Mouse (Mus musculus) heart, embryonic 15.5 days (tissue): Measurements from ENCODE around the gene Cers5. TPM values are rescaled to one million over a fixed set of nuclear protein-coding genes. Genes with fewer than 3 reads are reported as not detected.
"Not testable (repeated sequence)": the region's sequence is repeated elsewhere in the genome, so short reads cannot be mapped to it uniquely, and the experiment has no call there.

Source experiments
- ATAC-seq: fragments of 200-750 bp; cut with Nextera tagmentation; replicated peaks from 2 replicates; pipeline ENCODE4 v1.8.0; 2017; ENCODE audit warnings: low read depth, moderate TSS enrichment; ENCODE audit not compliant: insufficient number of reproducible peaks, insufficient read depth, low FRiP score
- H3K27ac ChIP-seq: fragments of 300-500 bp; sonication (generic); 2 replicates; pipeline ENCODE4 v1.5.1; 2015; ENCODE audit warnings: mild to moderate bottlenecking, inconsistent platforms
- H3K27me3 ChIP-seq: fragments of 300-500 bp; sonication (generic); 2 replicates; pipeline ENCODE4 v1.6.1; 2015; ENCODE audit warnings: inconsistent platforms
- H3K36me3 ChIP-seq: fragments of 300-500 bp; sonication (generic); 2 replicates; pipeline ENCODE4 v1.6.1; 2015; ENCODE audit warnings: mild to moderate bottlenecking, inconsistent platforms
- H3K4me1 ChIP-seq: fragments of 300-500 bp; sonication (generic); replicated peaks from 2 replicates; pipeline ENCODE4 v1.6.1; 2015; ENCODE audit warnings: inconsistent platforms
- H3K4me2 ChIP-seq: fragments of 300-500 bp; sonication (generic); 2 replicates; pipeline ENCODE4 v1.6.1; 2015; ENCODE audit warnings: inconsistent platforms, mild to moderate bottlenecking, moderate library complexity
- H3K4me3 ChIP-seq: fragments of 300-500 bp; sonication (generic); 2 replicates; pipeline ENCODE4 v1.5.1; 2015; ENCODE audit warnings: mild to moderate bottlenecking, inconsistent platforms
- H3K9ac ChIP-seq: fragments of 300-500 bp; sonication (generic); 2 replicates; pipeline ENCODE4 v1.6.1; 2015; ENCODE audit warnings: mild to moderate bottlenecking, inconsistent platforms
- H3K9me3 ChIP-seq: fragments of 300-500 bp; sonication (generic); replicated peaks from 2 replicates; pipeline ENCODE4 v1.6.1; 2016; ENCODE audit warnings: inconsistent platforms
- WGBS: fragments of 180-500 bp; shearing (Covaris S2); methylation state at CpG from one replicate; pipeline ENCODE4 v1.1.7; 2015; ENCODE audit warnings: mixed read lengths; 5-methylcytosine and 5-hydroxymethylcytosine counted together
- polyA plus RNA-seq: library from polyadenylated mRNA; unstranded; fragments of >200 nt; fragmentation: Nextera tagmentation; extraction: Ambion mirVana; gene quantifications from 2 replicates; pipeline ENCODE4 v1.2.1, GENCODE M21; 2015

Gene Cers5
- polyA plus RNA-seq, 1 experiment from 2014 or later = 47.6 TPM

- Histone ChIP-seq H3K9me3 (no peaks in the 10 kb centered on the region), H3K4me3 (peak overlapping the region; percentile 32), H3K9ac (peak overlapping the region; percentile 44), H3K4me2 (peak overlapping the region; percentile 77), H3K36me3 (peaks cover 35% of the 10 kb centered on the region), H3K27me3 (no peaks in the 10 kb centered on the region; the same call in none of the 2 replicates), H3K4me1 (peaks cover 48% of the 10 kb centered on the region), H3K27ac (peak overlapping the region; percentile 100)
- no peak for ATAC-seq
- 36% methylated on average over 23 of the region's 23 CpGs for WGBS
These were observed 68.5 kb downstream of the Cers5 start for GRCm38 (mm10) chr15:99704041-99704681.

- H3K4me1 ChIP-seq = peaks cover 52% of the 10 kb centered on the region
- no peak for ATAC-seq
- H3K9me3 ChIP-seq = no peaks in the 10 kb centered on the region
- peak overlapping the region; percentile 77 for H3K4me2 ChIP-seq
- peaks cover 1% of the 10 kb centered on the region for H3K27me3 ChIP-seq
- H3K27ac ChIP-seq = peak overlapping the region; percentile 100
- peak overlapping the region; percentile 32; the same call in 1 of the 2 replicates for H3K4me3 ChIP-seq
- 58% methylated on average over 5 of the region's 5 CpGs for WGBS
- H3K36me3 ChIP-seq = peaks cover 30% of the 10 kb centered on the region
- H3K9ac ChIP-seq = peak overlapping the region; percentile 44; the same call in 1 of the 2 replicates
These were observed 69.0 kb downstream of the Cers5 start for GRCm38 (mm10) chr15:99703676-99704040.

GRCm38 (mm10) chr15:99703104-99703503, 69.6 kb downstream of the Cers5 start:
- Histone ChIP-seq H3K4me1 (peaks cover 53% of the 10 kb centered on the region), H3K9me3 (no peaks in the 10 kb centered on the region), H3K36me3 (peaks cover 25% of the 10 kb centered on the region), H3K4me2 (peak overlapping the region; percentile 77), H3K27ac (peak overlapping the region; percentile 100), H3K27me3 (peaks cover 7% of the 10 kb centered on the region), H3K4me3 (peak overlapping the region; percentile 97), H3K9ac (peak overlapping the region; percentile 99)
- 69% methylated on average over 9 of the region's 9 CpGs for WGBS
- ATAC-seq = no peak

- H3K4me1 ChIP-seq = peaks cover 53% of the 10 kb centered on the region
These were observed 70.4 kb downstream of the Cers5 start, which contains the start of gene Smarcd1 for GRCm38 (mm10) chr15:99701999-99702900. Gene Smarcd1 (plus strand): TSS chr15:99702129.

GRCm38 (mm10) chr15:99701640-99701998, 71.1 kb downstream of the Cers5 start:
- Histone ChIP-seq H3K4me3 (peak overlapping the region; percentile 97), H3K9ac (peak overlapping the region; percentile 99; the same call in 1 of the 2 replicates), H3K27ac (peak overlapping the region; percentile 100), H3K4me2 (peak overlapping the region; percentile 77), H3K4me1 (peaks cover 53% of the 10 kb centered on the region), H3K27me3 (peaks cover 17% of the 10 kb centered on the region)
- WGBS = 40% methylated on average over 16 of the region's 16 CpGs
- not testable (repeated sequence) for H3K36me3 ChIP-seq, ATAC-seq, H3K9me3 ChIP-seq

More at GRCm38 (mm10) chr15:99701999-99702900, 70.4 kb downstream of the Cers5 start, which contains the start of gene Smarcd1:
- Histone ChIP-seq H3K9me3 (no peaks in the 10 kb centered on the region), H3K36me3 (peaks cover 16% of the 10 kb centered on the region), H3K4me3 (peak within 1 kb of the TSS; percentile 97), H3K27ac (peak within 1 kb of the TSS; percentile 100), H3K27me3 (peaks cover 12% of the 10 kb centered on the region), H3K4me2 (peak within 1 kb of the TSS; percentile 77), H3K9ac (peak within 1 kb of the TSS; percentile 99)
- under 1% methylated on average over 71 of the region's 71 CpGs for WGBS
- ATAC-seq = peak; percentile 92

- Histone ChIP-seq H3K9ac (no peak overlapping the region), H3K27me3 (peaks cover 20% of the 10 kb centered on the region)
These were observed 72.2 kb downstream of the Cers5 start for GRCm38 (mm10) chr15:99700219-99701106.

GRCm38 (mm10) chr15:99699715-99700114, 73.0 kb downstream of the Cers5 start:
- Histone ChIP-seq H3K9me3 (no peaks in the 10 kb centered on the region), H3K4me1 (peaks cover 46% of the 10 kb centered on the region), H3K36me3 (no peaks in the 10 kb centered on the region), H3K4me3 (no peak overlapping the region), H3K27ac (no peak overlapping the region), H3K4me2 (no peak overlapping the region), H3K27me3 (peaks cover 20% of the 10 kb centered on the region), H3K9ac (no peak overlapping the region)
- WGBS = 85% methylated on average over 10 of the region's 10 CpGs
- ATAC-seq = no peak

More at GRCm38 (mm10) chr15:99700219-99701106, 72.2 kb downstream of the Cers5 start:
- 82% methylated on average over 18 of the region's 18 CpGs for WGBS
- no peak overlapping the region for H3K27ac ChIP-seq
- peaks cover under 1% of the 10 kb centered on the region; the same call in 1 of the 2 replicates for H3K36me3 ChIP-seq
- peaks cover 46% of the 10 kb centered on the region for H3K4me1 ChIP-seq
- no peaks in the 10 kb centered on the region for H3K9me3 ChIP-seq
- no peak for ATAC-seq
- no peak overlapping the region for H3K4me3 ChIP-seq
- no peak overlapping the region for H3K4me2 ChIP-seq

GRCm38 (mm10) chr15:99698533-99699085, 74.1 kb downstream of the Cers5 start:
- peaks cover 35% of the 10 kb centered on the region for H3K4me1 ChIP-seq
- H3K27me3 ChIP-seq = peaks cover 20% of the 10 kb centered on the region
- ATAC-seq = no peak
- H3K36me3 ChIP-seq = no peaks in the 10 kb centered on the region
- WGBS = 31% methylated on average over 20 of the region's 20 CpGs
- no peak overlapping the region for H3K4me2 ChIP-seq
- no peak overlapping the region for H3K4me3 ChIP-seq
- H3K27ac ChIP-seq = no peak overlapping the region
- H3K9me3 ChIP-seq = no peaks in the 10 kb centered on the region
- no peak overlapping the region for H3K9ac ChIP-seq

GRCm38 (mm10) chr15:99697309-99697708, 75.4 kb downstream of the Cers5 start:
- peaks cover 24% of the 10 kb centered on the region for H3K4me1 ChIP-seq
- ATAC-seq = no peak
- no peaks in the 10 kb centered on the region for H3K9me3 ChIP-seq
- no peak overlapping the region for H3K4me2 ChIP-seq
- H3K9ac ChIP-seq = no peak overlapping the region
- peaks cover 24% of the 10 kb centered on the region for H3K27me3 ChIP-seq
- no peaks in the 10 kb centered on the region for H3K36me3 ChIP-seq
- H3K4me3 ChIP-seq = no peak overlapping the region
- no peak overlapping the region for H3K27ac ChIP-seq
- WGBS = 18% methylated on average over 2 of the region's 2 CpGs

- WGBS = 55% methylated on average over 9 of the region's 9 CpGs
- H3K9me3 ChIP-seq = no peaks in the 10 kb centered on the region
These were observed 80.7 kb downstream of the Cers5 start for GRCm38 (mm10) chr15:99691976-99692375.

More at GRCm38 (mm10) chr15:99691976-99692375, 80.7 kb downstream of the Cers5 start:
- no peak overlapping the region for H3K4me2 ChIP-seq
- H3K4me1 ChIP-seq = peaks cover 8% of the 10 kb centered on the region; the same call in 1 of the 2 replicates
- no peak overlapping the region for H3K9ac ChIP-seq
- H3K36me3 ChIP-seq = no peaks in the 10 kb centered on the region
- no peak overlapping the region for H3K27ac ChIP-seq
- ATAC-seq = no peak
- peaks cover 24% of the 10 kb centered on the region for H3K27me3 ChIP-seq
- no peak overlapping the region for H3K4me3 ChIP-seq
